Mouse (Mus musculus) hindbrain, embryonic 13.5 days (tissue): ENCODE measurements around the gene Enpp7. TPM values are rescaled to one million over a fixed set of nuclear protein-coding genes. Genes with fewer than 3 reads are reported as not detected.

Source experiments
- ATAC-seq: fragments of 200-750 bp; cut with Nextera tagmentation; 2 replicates; pipeline ENCODE4 v1.8.0; 2017; ENCODE audit warnings: moderate TSS enrichment; ENCODE audit not compliant: low FRiP score
- H3K27ac ChIP-seq: fragments of 300-500 bp; sonication (generic); 2 replicates; pipeline ENCODE4 v1.5.1; 2015; ENCODE audit warnings: inconsistent platforms, mild to moderate bottlenecking, moderate library complexity
- H3K27me3 ChIP-seq: fragments of 300-500 bp; sonication (generic); 2 replicates; pipeline ENCODE4 v1.6.1; 2015; ENCODE audit warnings: mild to moderate bottlenecking, inconsistent platforms
- H3K36me3 ChIP-seq: fragments of 300-500 bp; sonication (generic); 2 replicates; pipeline ENCODE4 v1.6.1; 2015; ENCODE audit warnings: mild to moderate bottlenecking, inconsistent platforms
- H3K4me1 ChIP-seq: fragments of 300-500 bp; sonication (generic); replicated peaks from 2 replicates; pipeline ENCODE4 v1.6.1; 2015; ENCODE audit warnings: inconsistent platforms
- H3K4me2 ChIP-seq: fragments of 300-500 bp; sonication (generic); 2 replicates; pipeline ENCODE4 v1.6.1; 2015; ENCODE audit warnings: inconsistent platforms, mild to moderate bottlenecking, moderate library complexity
- H3K4me3 ChIP-seq: fragments of 300-500 bp; sonication (generic); 2 replicates; pipeline ENCODE4 v1.5.1; 2015; ENCODE audit warnings: mild to moderate bottlenecking, inconsistent platforms
- H3K9ac ChIP-seq: fragments of 300-500 bp; sonication (generic); 2 replicates; pipeline ENCODE4 v1.6.1; 2015; ENCODE audit warnings: mild to moderate bottlenecking, inconsistent platforms
- H3K9me3 ChIP-seq: fragments of 300-500 bp; sonication (generic); 2 replicates; pipeline ENCODE4 v1.6.1; 2016; ENCODE audit warnings: inconsistent platforms
- WGBS: fragments of 180-500 bp; shearing (Covaris S2); methylation state at CpG from one replicate; pipeline ENCODE4 v1.1.7; 2015; 5-methylcytosine and 5-hydroxymethylcytosine counted together
- polyA plus RNA-seq: library from polyadenylated mRNA; unstranded; fragments of >200 nt; fragmentation: Nextera tagmentation; extraction: Ambion mirVana; gene quantifications from 2 replicates; pipeline ENCODE4 v1.2.1, GENCODE M21; 2015

The Enpp7 gene
- polyA plus RNA-seq, 1 experiment from 2014 or later, result not detected

DNA sequence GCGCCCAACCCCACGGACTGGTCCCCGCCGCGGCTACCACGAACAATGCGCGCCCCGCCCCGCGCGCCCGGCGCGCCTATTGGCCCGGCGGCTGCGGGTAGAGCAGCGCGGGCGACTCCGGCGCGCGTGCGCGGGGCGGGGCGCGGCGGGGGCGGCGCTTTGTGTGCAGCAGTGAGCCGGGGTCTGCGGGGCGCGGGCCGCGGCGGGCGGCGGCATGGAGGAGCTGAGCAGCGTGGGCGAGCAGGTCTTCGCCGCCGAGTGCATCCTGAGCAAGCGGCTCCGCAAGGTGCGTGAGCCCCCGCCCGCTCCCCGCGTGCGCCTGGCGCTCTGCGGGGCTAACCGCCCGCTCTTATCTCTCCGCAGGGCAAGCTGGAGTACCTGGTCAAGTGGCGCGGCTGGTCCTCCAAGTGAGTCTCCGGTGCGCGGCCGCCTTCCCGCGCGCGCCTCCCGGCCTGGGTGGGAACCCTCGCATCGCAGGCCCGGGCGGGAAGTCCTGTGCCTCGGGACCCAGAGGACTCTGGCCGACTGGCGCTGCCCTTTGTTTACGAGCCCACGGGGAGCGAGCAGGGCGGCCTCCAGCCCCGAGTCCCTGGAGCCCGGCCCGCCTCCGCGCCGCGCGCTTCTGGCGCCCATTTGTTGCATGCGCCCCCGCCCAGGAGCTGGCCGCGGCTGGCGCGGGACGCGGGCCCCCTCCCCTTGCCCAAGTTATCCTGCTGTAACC lies 35.1 kb downstream of the Enpp7 start, which contains the start of gene Cbx2:
Cbx2 (plus strand) TSS at position 68 of the 721 bp plus-strand sequence.
- Histone ChIP-seq H3K36me3 (peaks cover 18% of the 10 kb centered on the region), H3K27ac (peak within 1 kb of the TSS; percentile 91), H3K4me1 (peaks cover 47% of the 10 kb centered on the region), H3K27me3 (peaks cover 14% of the 10 kb centered on the region), H3K4me3 (peak within 1 kb of the TSS; percentile 99), H3K4me2 (peak within 1 kb of the TSS; percentile 90), H3K9ac (peak within 1 kb of the TSS; percentile 95), H3K9me3 (no peaks in the 10 kb centered on the region)
- under 1% methylated on average over 65 of the region's 99 CpGs for WGBS
- ATAC-seq, result peak; percentile 90

DNA sequence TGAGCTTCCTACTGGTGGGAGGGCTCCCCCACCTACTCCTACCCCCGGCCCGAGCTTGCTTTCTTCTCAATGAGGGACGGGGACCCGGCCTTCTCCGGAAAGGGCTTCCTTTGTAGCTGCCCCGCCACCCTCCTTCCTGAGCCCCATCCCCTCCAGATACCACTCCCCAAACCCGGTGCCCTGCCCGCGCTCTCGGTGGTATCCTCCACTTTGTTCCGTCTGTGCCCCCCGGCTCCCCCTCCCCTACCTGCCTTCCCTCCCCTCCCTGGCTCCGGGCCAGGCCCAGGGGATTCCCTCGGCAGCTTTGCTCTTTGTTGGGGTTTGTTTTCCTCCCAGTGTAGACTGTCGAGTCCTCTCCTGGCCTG lies 35.6 kb downstream of the Enpp7 start:
- Histone ChIP-seq H3K9ac (peak overlapping the region; percentile 95), H3K36me3 (peaks cover 23% of the 10 kb centered on the region), H3K9me3 (no peaks in the 10 kb centered on the region), H3K4me2 (peak overlapping the region; percentile 90), H3K27me3 (peaks cover 14% of the 10 kb centered on the region), H3K27ac (peak overlapping the region; percentile 91), H3K4me1 (peaks cover 52% of the 10 kb centered on the region), H3K4me3 (peak overlapping the region; percentile 99)
- no peak; the same call in 1 of the 2 replicates for ATAC-seq
- WGBS, result 1% methylated on average over 15 of the region's 15 CpGs

DNA sequence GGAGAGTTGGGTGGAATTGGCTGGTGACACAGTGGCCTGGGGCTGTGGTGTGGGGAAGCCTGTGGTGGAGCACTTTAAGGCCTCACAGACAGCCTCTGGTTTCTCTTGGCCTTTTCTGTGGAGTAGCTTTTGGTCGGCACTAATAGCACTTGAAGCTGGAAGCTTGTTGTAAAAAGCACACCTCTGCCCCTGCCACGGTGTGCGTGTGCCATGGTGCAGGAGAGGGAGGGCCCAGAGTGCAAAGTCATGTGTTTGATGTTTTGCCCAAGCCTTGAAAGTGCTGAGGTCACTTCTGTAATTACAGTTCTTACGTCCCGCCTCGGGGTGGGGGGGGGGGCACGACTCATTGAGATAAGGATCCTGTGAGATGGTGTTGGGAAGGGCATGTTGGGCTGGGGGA lies 36.3 kb downstream of the Enpp7 start:
- Histone ChIP-seq H3K4me3 (peak overlapping the region; percentile 99), H3K36me3 (peaks cover 30% of the 10 kb centered on the region), H3K9ac (peak overlapping the region; percentile 95), H3K9me3 (no peaks in the 10 kb centered on the region), H3K27ac (peak overlapping the region; percentile 91), H3K4me1 (peaks cover 59% of the 10 kb centered on the region), H3K27me3 (peaks cover 14% of the 10 kb centered on the region), H3K4me2 (peak overlapping the region; percentile 90)
- 8% methylated on average over 7 of the region's 7 CpGs for WGBS
- ATAC-seq, result no peak

DNA sequence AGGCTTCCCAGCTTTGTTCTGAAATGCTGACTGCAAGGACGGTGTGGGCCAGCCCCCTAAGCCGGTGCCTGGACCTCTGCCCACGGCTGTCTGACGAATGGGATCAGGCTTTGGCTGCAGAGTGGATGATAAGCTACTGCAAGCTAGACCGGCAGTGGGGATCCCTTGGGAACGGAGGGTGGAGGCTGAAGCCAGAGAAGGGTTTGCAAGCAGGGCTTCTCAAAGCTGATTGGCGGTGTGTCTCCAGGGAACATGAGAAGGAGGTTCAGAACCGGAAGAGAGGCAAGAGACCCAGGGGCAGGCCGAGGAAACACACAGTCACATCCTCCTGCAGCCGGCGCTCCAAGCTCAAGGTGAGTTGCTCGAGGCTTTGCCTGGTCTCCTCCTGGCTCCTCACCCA lies 38.2 kb downstream of the Enpp7 start:
- WGBS, result 50% methylated on average over 12 of the region's 12 CpGs
- H3K4me3 ChIP-seq, result peak overlapping the region; percentile 99
- H3K36me3 ChIP-seq, result peaks cover 47% of the 10 kb centered on the region

DNA sequence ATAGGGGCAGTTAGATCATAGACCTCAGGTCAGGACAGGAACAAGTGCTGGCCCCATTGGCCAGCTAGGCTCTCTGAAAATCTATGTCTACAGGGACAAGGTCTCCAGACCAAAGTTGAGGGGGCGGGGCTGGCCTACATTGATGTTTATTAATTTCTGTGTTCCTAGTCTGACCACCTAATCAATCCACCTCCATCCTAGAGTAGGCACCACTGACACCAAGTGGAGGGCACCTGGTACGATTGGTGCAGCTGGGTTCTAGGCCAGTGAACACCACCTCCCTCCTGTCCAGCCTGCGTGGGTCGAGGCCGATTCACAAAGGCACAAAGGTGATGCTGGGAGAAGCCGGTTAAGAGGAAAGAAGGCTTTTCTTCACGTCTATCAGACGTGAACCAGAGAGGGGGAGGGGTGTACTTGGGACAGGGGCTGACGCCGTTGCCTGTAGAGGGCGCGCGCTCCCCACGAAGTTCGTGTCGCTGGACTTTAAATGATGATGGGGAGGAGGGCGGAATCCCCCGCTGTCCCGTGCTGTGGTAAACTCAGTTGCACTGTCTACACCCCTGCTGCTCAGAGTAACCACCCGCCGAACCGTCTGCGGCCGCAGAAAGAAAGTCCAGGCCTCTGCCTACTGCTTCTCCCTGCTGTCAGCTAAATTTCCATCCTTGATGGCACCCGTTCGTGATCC lies 46.0 kb downstream of the Enpp7 start:
- Histone ChIP-seq H3K9me3 (no peaks in the 10 kb centered on the region), H3K4me1 (peaks cover 57% of the 10 kb centered on the region), H3K4me2 (peak overlapping the region; percentile 44), H3K27me3 (peaks cover 59% of the 10 kb centered on the region), H3K36me3 (peaks cover 25% of the 10 kb centered on the region), H3K4me3 (peak overlapping the region; percentile 20), H3K9ac (no peak overlapping the region), H3K27ac (no peak overlapping the region)
- 1% methylated on average over 26 of the region's 26 CpGs for WGBS
- no peak for ATAC-seq

More for the DNA sequence above, 38.2 kb downstream of the Enpp7 start:
- Histone ChIP-seq H3K9me3 (no peaks in the 10 kb centered on the region), H3K4me1 (peaks cover 60% of the 10 kb centered on the region), H3K4me2 (peak overlapping the region; percentile 90), H3K27ac (0 out of 2 replicates have a peak overlapping the region, but pooled peaks have one; percentile 20), H3K9ac (peak overlapping the region; percentile 95), H3K27me3 (peaks cover under 1% of the 10 kb centered on the region; the same call in 1 of the 2 replicates)
- no peak for ATAC-seq

DNA sequence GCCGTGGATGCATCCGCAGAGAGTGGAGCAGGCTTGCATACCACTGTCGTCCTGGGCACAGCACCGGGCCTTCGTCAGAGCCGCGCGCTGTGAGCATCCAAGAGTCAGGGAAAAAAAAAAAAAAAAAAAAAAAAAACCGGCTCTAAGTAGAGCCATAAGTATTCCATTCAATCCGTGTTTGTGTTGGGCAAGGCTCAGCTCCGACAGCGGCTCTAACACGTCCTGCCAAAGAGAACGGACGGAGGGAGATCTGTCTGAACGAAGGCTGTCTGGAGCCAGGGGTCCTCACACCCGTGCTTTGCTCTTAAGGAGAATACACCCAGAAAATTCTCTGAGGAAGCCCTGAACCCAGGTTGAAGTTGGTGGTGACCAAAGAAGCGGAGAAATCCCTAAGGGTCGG lies 46.6 kb downstream of the Enpp7 start:
- no peak overlapping the region for H3K27ac ChIP-seq
- H3K4me1 ChIP-seq, result peaks cover 60% of the 10 kb centered on the region
- peak overlapping the region; percentile 20 for H3K4me3 ChIP-seq
- no peaks in the 10 kb centered on the region for H3K9me3 ChIP-seq
- peaks cover 21% of the 10 kb centered on the region for H3K36me3 ChIP-seq
- no peak for ATAC-seq
- peak overlapping the region; percentile 44 for H3K4me2 ChIP-seq
- 3% methylated on average over 19 of the region's 19 CpGs for WGBS
- peaks cover 65% of the 10 kb centered on the region for H3K27me3 ChIP-seq
- H3K9ac ChIP-seq, result no peak overlapping the region

DNA sequence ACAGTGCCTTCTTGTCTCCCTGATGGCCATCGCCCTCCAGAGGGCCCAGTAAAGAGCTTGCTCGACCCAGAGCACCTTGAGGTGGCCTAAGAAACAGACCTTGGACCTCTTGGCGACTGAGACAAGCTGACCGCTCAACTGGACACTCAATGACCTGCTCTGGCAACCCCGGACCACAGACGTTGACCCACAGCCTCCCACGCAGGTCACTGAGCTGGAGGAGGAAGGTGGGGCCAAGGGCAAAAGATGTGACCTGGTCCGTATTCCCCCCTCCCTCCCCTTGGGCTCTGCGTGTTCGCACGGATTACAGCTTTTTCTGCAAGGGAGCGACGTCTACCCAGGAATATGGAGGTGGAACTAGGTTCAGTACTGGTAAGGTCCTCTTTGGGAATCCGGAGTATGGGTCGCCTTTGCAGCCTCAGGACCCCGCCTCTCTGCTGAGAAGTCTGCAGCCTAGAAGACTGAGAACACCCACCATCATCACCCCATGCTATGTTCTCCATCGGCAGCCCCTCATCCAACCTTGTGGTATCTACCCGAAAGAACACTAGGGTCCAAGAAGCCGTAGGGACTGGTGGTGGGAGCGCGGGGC lies 47.2 kb downstream of the Enpp7 start:
- no peak for ATAC-seq
- Histone ChIP-seq H3K36me3 (peaks cover 15% of the 10 kb centered on the region), H3K4me3 (peak overlapping the region; percentile 14), H3K27me3 (peaks cover 66% of the 10 kb centered on the region), H3K9me3 (no peaks in the 10 kb centered on the region), H3K27ac (no peak overlapping the region), H3K9ac (no peak overlapping the region), H3K4me2 (peak overlapping the region; percentile 44), H3K4me1 (peaks cover 66% of the 10 kb centered on the region)
- WGBS, result 1% methylated on average over 21 of the region's 21 CpGs

DNA sequence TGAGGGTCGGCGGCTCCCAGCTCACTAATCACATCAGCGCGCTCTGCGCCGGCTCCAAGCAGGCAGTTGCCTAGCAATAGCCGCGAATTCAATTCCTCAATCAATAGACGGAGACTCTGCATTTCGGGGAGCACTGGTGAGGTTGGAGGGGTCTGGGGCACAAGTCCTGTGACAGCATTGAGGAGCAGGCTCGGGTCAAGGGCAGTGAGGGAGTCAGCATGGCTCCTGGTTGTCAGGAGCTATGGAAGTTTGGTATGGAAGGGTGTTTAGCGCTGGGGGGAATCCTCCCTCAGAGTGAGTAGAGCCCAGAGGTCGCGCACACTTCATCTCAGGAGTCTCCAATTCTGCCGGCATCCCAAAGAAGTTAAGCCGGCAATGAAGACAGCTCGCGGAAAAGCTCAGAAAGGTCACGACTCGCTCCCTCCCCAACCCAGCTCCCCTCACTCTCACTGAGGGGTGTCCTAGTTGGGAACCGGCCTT lies 47.7 kb downstream of the Enpp7 start:
- Histone ChIP-seq H3K27ac (no peak overlapping the region), H3K27me3 (peaks cover 66% of the 10 kb centered on the region), H3K36me3 (peaks cover 10% of the 10 kb centered on the region), H3K9ac (no peak overlapping the region), H3K4me2 (peak overlapping the region; percentile 18; the same call in 1 of the 2 replicates), H3K9me3 (no peaks in the 10 kb centered on the region), H3K4me3 (peak overlapping the region; percentile 14), H3K4me1 (peaks cover 67% of the 10 kb centered on the region)
- WGBS, result 2% methylated on average over 21 of the region's 21 CpGs
- ATAC-seq, result no peak

DNA sequence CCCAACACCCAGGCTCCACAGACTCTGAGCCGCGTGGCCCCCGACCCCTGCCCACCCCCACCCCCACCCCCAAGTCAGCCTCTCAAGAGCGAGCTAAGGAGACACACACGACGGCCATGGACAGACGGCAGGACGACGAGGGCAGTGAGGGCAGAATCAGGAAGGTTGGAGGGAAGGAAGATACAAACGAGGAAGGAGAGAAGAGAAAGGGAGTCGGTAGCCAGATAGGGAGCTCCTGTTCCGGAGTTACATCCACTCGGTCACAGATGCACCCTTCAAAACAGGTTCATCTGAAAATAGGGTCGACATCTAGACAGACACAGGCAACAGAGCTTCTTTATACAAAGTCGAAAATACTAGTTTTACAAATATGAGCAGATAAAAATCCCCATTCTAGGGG lies 48.5 kb downstream of the Enpp7 start:
- Histone ChIP-seq H3K4me2 (0 out of 2 replicates have a peak overlapping the region, but pooled peaks have one; percentile 2), H3K27ac (no peak overlapping the region), H3K36me3 (peaks cover 7% of the 10 kb centered on the region), H3K9ac (no peak overlapping the region), H3K4me1 (peaks cover 69% of the 10 kb centered on the region), H3K4me3 (0 out of 2 replicates have a peak overlapping the region, but pooled peaks have one; percentile 43), H3K27me3 (peaks cover 67% of the 10 kb centered on the region), H3K9me3 (no peaks in the 10 kb centered on the region)
- ATAC-seq, result no peak
- WGBS, result 1% methylated on average over 15 of the region's 15 CpGs

DNA sequence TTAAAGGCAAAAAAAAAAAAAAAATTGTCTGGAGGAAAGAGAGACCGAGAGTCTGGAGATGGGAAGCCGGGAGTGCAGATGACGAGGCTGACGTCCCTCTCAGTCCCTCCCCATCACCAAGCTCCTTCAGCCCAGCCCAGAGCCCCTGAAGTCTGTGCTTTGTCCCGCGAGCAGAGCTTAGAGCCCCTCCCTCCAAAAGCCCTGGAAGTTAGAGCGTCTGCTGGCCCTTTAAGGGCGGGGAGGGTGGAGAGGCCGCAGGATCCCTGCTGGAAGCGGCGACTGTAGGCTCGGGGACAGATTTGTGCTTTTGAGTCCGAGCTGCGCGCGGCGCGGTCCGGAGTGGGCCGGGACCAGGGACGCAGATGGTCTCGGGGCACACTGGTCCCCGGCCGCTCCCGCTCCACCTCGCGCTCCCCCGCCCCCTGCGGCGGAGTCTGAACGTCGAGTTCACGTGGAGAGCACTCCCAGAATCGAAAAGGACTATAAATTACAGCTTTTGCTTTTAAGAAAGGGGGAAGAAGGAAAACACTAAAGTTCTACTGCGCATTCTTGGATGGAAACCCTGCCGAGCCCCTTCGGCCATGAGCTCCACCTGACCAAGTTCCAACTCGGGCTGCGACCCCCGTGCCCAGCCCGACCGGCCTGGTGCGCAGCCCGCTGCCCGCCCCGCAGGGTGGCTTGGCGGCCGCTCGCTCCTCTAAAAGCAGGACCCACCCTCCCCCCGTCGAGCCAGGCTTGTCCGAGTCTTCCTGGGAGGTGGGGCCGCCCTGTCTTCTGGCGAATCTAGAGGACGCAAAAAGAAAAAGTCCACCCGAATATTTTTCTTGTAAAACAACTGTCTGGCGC lies 49.2 kb downstream of the Enpp7 start:
- H3K36me3 ChIP-seq, result peaks cover 7% of the 10 kb centered on the region
- peaks cover 76% of the 10 kb centered on the region for H3K4me1 ChIP-seq
- no peaks in the 10 kb centered on the region for H3K9me3 ChIP-seq
- H3K27me3 ChIP-seq, result peaks cover 74% of the 10 kb centered on the region
- peak overlapping the region; percentile 68 for H3K9ac ChIP-seq
- WGBS, result 3% methylated on average over 57 of the region's 57 CpGs
- peak overlapping the region; percentile 43 for H3K4me3 ChIP-seq
- H3K4me2 ChIP-seq, result peak overlapping the region; percentile 70
- H3K27ac ChIP-seq, result no peak overlapping the region
- no peak for ATAC-seq

DNA sequence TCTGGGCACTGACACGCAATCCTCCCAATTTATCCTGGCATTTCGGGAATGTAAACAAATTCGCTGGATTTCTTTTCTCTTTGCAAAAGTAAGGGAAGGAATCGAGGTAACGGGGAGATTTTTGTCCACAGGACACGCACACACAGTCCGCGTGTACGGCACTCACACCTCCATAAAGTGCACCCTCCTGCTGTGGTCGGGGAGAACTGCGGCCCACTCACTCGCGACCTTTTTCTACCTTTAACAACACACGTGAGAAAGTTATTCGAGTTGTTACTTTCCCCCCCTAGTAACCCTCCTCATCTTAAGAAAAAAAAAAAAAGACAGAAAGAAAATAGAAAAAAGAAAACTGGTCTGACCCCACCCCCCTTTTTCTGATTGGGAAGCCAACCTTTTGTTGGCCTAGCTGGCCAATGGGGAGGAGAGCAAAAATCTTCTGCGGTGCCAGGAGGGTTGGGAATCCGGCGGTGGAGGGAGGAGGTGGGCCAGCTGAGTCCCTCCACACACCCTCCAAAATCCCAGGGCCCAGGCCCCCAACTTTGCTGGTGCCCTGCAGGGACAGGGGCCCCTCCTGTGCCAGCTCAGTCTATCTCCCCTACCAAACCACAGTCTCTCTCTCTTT lies 49.9 kb downstream of the Enpp7 start:
- Histone ChIP-seq H3K4me3 (peak overlapping the region; percentile 43), H3K9me3 (no peaks in the 10 kb centered on the region), H3K27me3 (peaks cover 82% of the 10 kb centered on the region), H3K4me1 (peaks cover 82% of the 10 kb centered on the region), H3K4me2 (peak overlapping the region; percentile 70), H3K36me3 (peaks cover 7% of the 10 kb centered on the region), H3K27ac (no peak overlapping the region), H3K9ac (peak overlapping the region; percentile 68)
- ATAC-seq, result no peak
- 8% methylated on average over 18 of the region's 18 CpGs for WGBS
